Mouse (Mus musculus) cerebellum, adult 9-10 months (tissue): ENCODE measurements around the gene Cbfa2t2.
A peak's percentile ranks its signal among the peaks of the same experiment; 100 is the strongest.

Experiments used
- DNase-seq: peaks from one replicate; pipeline ENCODE4 v3.0.0; 2022

Gene Cbfa2t2

GRCm38 (mm10) chr2:154571976-154572375 is 135.7 kb downstream of the Cbfa2t2 start:
- DNase-seq: no peak

GRCm38 (mm10) chr2:154572996-154573395 is 136.7 kb downstream of the Cbfa2t2 start:
- DNase-seq: no peak

- DNase-seq: no peak
Observed at GRCm38 (mm10) chr2:154574271-154574670, 138.0 kb downstream of the Cbfa2t2 start.

GRCm38 (mm10) chr2:154576876-154577743 is 140.8 kb downstream of the Cbfa2t2 start:
- DNase-seq: no peak

GRCm38 (mm10) chr2:154577744-154578067 is 141.4 kb downstream of the Cbfa2t2 start:
- no peak for DNase-seq

GRCm38 (mm10) chr2:154580586-154580985 is 144.3 kb downstream of the Cbfa2t2 start:
- no peak for DNase-seq

- no peak for DNase-seq
Observed at GRCm38 (mm10) chr2:154581421-154581820, 145.1 kb downstream of the Cbfa2t2 start.

GRCm38 (mm10) chr2:154583906-154584872 is 147.9 kb downstream of the Cbfa2t2 start:
- peak; percentile 90 for DNase-seq

GRCm38 (mm10) chr2:154584931-154585601 is 148.8 kb downstream of the Cbfa2t2 start:
- no peak for DNase-seq

- no peak for DNase-seq
Observed at GRCm38 (mm10) chr2:154586405-154586804, 150.1 kb downstream of the Cbfa2t2 start.
